Mouse (Mus musculus): Measurements from ENCODE around the gene Slc25a17.

DNA sequence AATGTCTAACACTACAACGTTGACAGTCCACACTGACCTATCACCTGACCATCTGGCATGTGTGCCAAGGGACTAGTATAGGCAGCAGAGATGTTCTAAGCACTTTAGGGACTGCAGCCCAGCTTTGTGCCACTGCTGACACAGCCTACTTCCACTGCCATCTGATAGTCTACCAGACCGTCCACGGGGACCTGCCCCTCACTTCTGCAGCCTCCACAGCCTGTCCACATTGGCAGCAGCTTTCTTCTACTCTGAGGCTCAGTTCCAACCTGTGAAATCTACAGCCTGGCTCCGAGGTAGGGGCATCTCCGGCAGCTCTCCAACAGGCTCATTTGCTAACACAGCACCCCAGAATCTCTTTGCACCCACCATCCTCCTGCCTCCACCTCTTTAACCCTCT lies 24.1 kb downstream of the Slc25a17 start:
- TF ChIP-seq HCFC1 (IDR thresholded peaks at IDR 0.05; ENCODE audit: borderline replicate concordance, insufficient read depth, low read length) (no peak), MAFK (IDR thresholded peaks at IDR 0.05; ENCODE audit: insufficient read depth, low read depth, low read length) (no peak), CHD2 (IDR thresholded peaks at IDR 0.05; ENCODE audit: low read depth, low read length) (no peak)

All from ES-E14 (cell line).